Mouse (Mus musculus) duodenum, adult 2 months (tissue): ENCODE results near the gene Shoc2. TPM values are rescaled to one million over a fixed set of nuclear protein-coding genes. Genes with fewer than 3 reads are reported as not detected.

ENCODE experiments used
- polyA plus RNA-seq: library from polyadenylated mRNA; depleted of rRNA; stranded (reverse); fragments of >200 nt; gene quantifications from 2 replicates; pipeline ENCODE4 v1.2.3, GENCODE M21; 2012; ENCODE audit warnings: low replicate concordance; rRNA removed

The Shoc2 gene
- 3.3 and 5.1 TPM in 2 replicates for polyA plus RNA-seq

GRCm38 (mm10) chr19:53943802-53944785 is at the start of gene Shoc2, which contains the start of gene Bbip1:
Gene Shoc2, plus strand, starts transcription at chr19:53944306.
Gene Bbip1, minus strand, starts transcription at chr19:53944627.

GRCm38 (mm10) chr19:54043851-54044250 is 99.7 kb downstream of the Shoc2 start, which contains the start of gene Adra2a:
Gene Adra2a, plus strand, starts transcription at chr19:54044151.

Other genes starting within 250 kb of the Shoc2 start
- gene Pdcd4, start 52.1 kb upstream of the Shoc2 start, polyA plus RNA-seq = 1.2 and 2.1 TPM in 2 replicates
- gene Bbip1, start 321 bp downstream of the Shoc2 start, polyA plus RNA-seq = 0.56 and 1.2 TPM in 2 replicates
- gene Adra2a, start 99.8 kb downstream of the Shoc2 start, polyA plus RNA-seq = 9.4 and 14.6 TPM in 2 replicates